Mouse (Mus musculus): ENCODE measurements around the gene Soga1. TPM values are rescaled to one million over a fixed set of nuclear protein-coding genes. Genes with fewer than 3 reads are reported as not detected.

Soga1 gene
- polyA plus RNA-seq (2012; fragmentation: generic; extraction: Trizol): 10 to 100 TPM in 1 of 2 experiments, 1 to 10 TPM in 1; 1.3 to 10.1 TPM

GRCm38 (mm10) chr2:157078793-157079700 lies at the start of gene Soga1:
Gene Soga1 (minus strand): TSS chr2:157079254.

GRCm38 (mm10) chr2:157086796-157087195 lies 7.7 kb upstream of the Soga1 start, which contains the start of gene Tldc2:
Gene Tldc2 (plus strand): TSS chr2:157087055.

GRCm38 (mm10) chr2:157006511-157007233 lies 72.4 kb downstream of the Soga1 start, which contains the start of gene Dsn1:
Gene Dsn1 (minus strand): TSS chr2:157007154.

GRCm38 (mm10) chr2:156991470-156992319 lies 87.4 kb downstream of the Soga1 start, which contains the start of gene Ndrg3:
Gene Ndrg3 (minus strand): TSS chr2:156992056.

Other genes starting within 250 kb of the Soga1 start
- gene Tgif2, start 239.2 kb downstream of the Soga1 start, polyA plus RNA-seq (2012; fragmentation: generic; extraction: Trizol): 1 to 10 TPM in 1 of 2 experiments, under 1 TPM in 1; 0.70 to 2.3 TPM
- gene 4930518I15Rik, start 221.3 kb downstream of the Soga1 start, polyA plus RNA-seq (2012; fragmentation: generic; extraction: Trizol): 1 to 10 TPM in 1 of 2 experiments, under 1 TPM in 1; 0.06 to 1.0 TPM
- gene Rab5if, start 216.1 kb downstream of the Soga1 start, polyA plus RNA-seq (2012; fragmentation: generic; extraction: Trizol): 100 to 1,000 TPM; 129 to 173 TPM
- gene Sla2, start 192.1 kb downstream of the Soga1 start, polyA plus RNA-seq (2012; fragmentation: generic; extraction: Trizol): under 1 TPM; 0.37 to 0.57 TPM
- 10 to 100 TPM; 15.8 to 63.3 TPM for gene Ndrg3, start 87.2 kb downstream of the Soga1 start, polyA plus RNA-seq (2012; fragmentation: generic; extraction: Trizol)
- gene Dsn1, start 72.1 kb downstream of the Soga1 start, polyA plus RNA-seq (2012; fragmentation: generic; extraction: Trizol): 1 to 10 TPM; 1.4 to 8.6 TPM
- not detected for gene Tldc2, start 7.8 kb upstream of the Soga1 start, polyA plus RNA-seq (2012; fragmentation: generic; extraction: Trizol)
- 10 to 100 TPM in 1 of 2 experiments, 1 to 10 TPM in 1; 6.4 to 24.3 TPM for gene Samhd1, start 56.0 kb upstream of the Soga1 start, polyA plus RNA-seq (2012; fragmentation: generic; extraction: Trizol)
- gene Rbl1, start 125.3 kb upstream of the Soga1 start, polyA plus RNA-seq (2012; fragmentation: generic; extraction: Trizol): 1 to 10 TPM in 1 of 2 experiments, under 1 TPM in 1; 0.69 to 1.8 TPM
- gene Rpn2, start 199.8 kb upstream of the Soga1 start, polyA plus RNA-seq (2012; fragmentation: generic; extraction: Trizol): 100 to 1,000 TPM; 123 to 216 TPM
- gene Mroh8, start 200.3 kb upstream of the Soga1 start, polyA plus RNA-seq (2012; fragmentation: generic; extraction: Trizol): under 1 TPM; 0.06 to 0.11 TPM